Mouse (Mus musculus) midbrain, embryonic 16.5 days (tissue): Measurements from ENCODE around the gene Tmc8. TPM values are rescaled to one million over a fixed set of nuclear protein-coding genes. Genes with fewer than 3 reads are reported as not detected.

Experiments used
- ATAC-seq: fragments of 200-750 bp; cut with Nextera tagmentation; 2 replicates; pipeline ENCODE4 v1.8.0; 2017; ENCODE audit warnings: moderate TSS enrichment
- H3K27ac ChIP-seq: fragments of 300-500 bp; sonication (generic); 2 replicates; pipeline ENCODE4 v1.5.1; 2014; ENCODE audit warnings: mild to moderate bottlenecking, low read length, mixed read lengths
- H3K27me3 ChIP-seq: fragments of 300-500 bp; sonication (generic); 2 replicates; pipeline ENCODE4 v1.6.1; 2014; ENCODE audit warnings: low read depth, low read length, mixed read lengths; ENCODE audit not compliant: control insufficient read depth, insufficient read depth
- H3K36me3 ChIP-seq: fragments of 300-500 bp; sonication (generic); 2 replicates; pipeline ENCODE4 v1.6.1; 2014; ENCODE audit warnings: mild to moderate bottlenecking, low read length, moderate library complexity, mixed read lengths; ENCODE audit not compliant: control insufficient read depth, insufficient read depth
- H3K4me1 ChIP-seq: fragments of 300-500 bp; sonication (generic); 2 replicates; pipeline ENCODE4 v1.6.1; 2014; ENCODE audit warnings: mild to moderate bottlenecking, low read length, mixed read lengths; ENCODE audit not compliant: control insufficient read depth, insufficient read depth
- H3K4me2 ChIP-seq: fragments of 300-500 bp; sonication (generic); 2 replicates; pipeline ENCODE4 v1.6.1; 2014; ENCODE audit warnings: mild to moderate bottlenecking, low read length, mixed read lengths
- H3K4me3 ChIP-seq: fragments of 300-500 bp; sonication (generic); 2 replicates; pipeline ENCODE4 v1.5.1; 2014; ENCODE audit warnings: low read depth, mild to moderate bottlenecking, low read length, moderate library complexity, mixed read lengths
- H3K9ac ChIP-seq: fragments of 300-500 bp; sonication (generic); 2 replicates; pipeline ENCODE4 v1.6.1; 2014; ENCODE audit warnings: low read depth, low read length, mixed read lengths
- H3K9me3 ChIP-seq: fragments of 300-500 bp; sonication (generic); replicated peaks from 2 replicates; pipeline ENCODE4 v1.6.1; 2014; ENCODE audit warnings: mild to moderate bottlenecking, low read length, mixed read lengths; ENCODE audit not compliant: control insufficient read depth, poor library complexity, severe bottlenecking
- WGBS: fragments of 180-500 bp; shearing (Covaris S2); extraction: QIAGEN DNeasy Blood & Tissue Kit; methylation state at CpG from one replicate; pipeline ENCODE4 v1.1.7; 2014; 5-methylcytosine and 5-hydroxymethylcytosine counted together
- polyA plus RNA-seq: library from polyadenylated mRNA; unstranded; fragments of >200 nt; fragmentation: Nextera tagmentation; extraction: Ambion mirVana; gene quantifications from 2 replicates; pipeline ENCODE4 v1.2.1, GENCODE M21; 2015

Gene Tmc8
- 0.73 and 1.6 TPM in 2 replicates for polyA plus RNA-seq

GRCm38 (mm10) chr11:117781993-117782704 lies at the start of gene Tmc8, which contains the start of gene Tmc6:
TSS of gene Tmc8 (plus strand) at chr11:117782076.
TSS of gene Tmc6 (minus strand) at chr11:117782198.
- Histone ChIP-seq H3K4me3 (peak within 1 kb of the TSS; percentile 27), H3K4me1 (peaks cover 20% of the 10 kb centered on the region), H3K27ac (no peak within 1 kb of the TSS; the same call in 1 of the 2 replicates), H3K36me3 (no peaks in the 10 kb centered on the region), H3K9me3 (no peaks in the 10 kb centered on the region; the same call in 1 of the 2 replicates), H3K4me2 (peak within 1 kb of the TSS; percentile 58), H3K9ac (peak within 1 kb of the TSS; percentile 52; the same call in 1 of the 2 replicates), H3K27me3 (peaks cover 27% of the 10 kb centered on the region)
- WGBS, result 49% methylated on average over 19 of the region's 24 CpGs
- ATAC-seq, result no peak

GRCm38 (mm10) chr11:117736037-117736689 lies 45.7 kb upstream of the Tmc8 start:
- Histone ChIP-seq H3K9me3 (no peaks in the 10 kb centered on the region), H3K36me3 (peaks cover 52% of the 10 kb centered on the region)
- ATAC-seq, result no peak

GRCm38 (mm10) chr11:117738123-117738522 lies 43.8 kb upstream of the Tmc8 start:
- WGBS, result 91% methylated on average over 5 of the region's 5 CpGs
- Histone ChIP-seq H3K4me2 (no peak overlapping the region), H3K36me3 (peaks cover 64% of the 10 kb centered on the region), H3K9me3 (no peaks in the 10 kb centered on the region), H3K27ac (no peak overlapping the region), H3K9ac (no peak overlapping the region), H3K27me3 (no peaks in the 10 kb centered on the region), H3K4me3 (no peak overlapping the region), H3K4me1 (no peaks in the 10 kb centered on the region)
- no peak for ATAC-seq

More at GRCm38 (mm10) chr11:117736037-117736689, 45.7 kb upstream of the Tmc8 start:
- Histone ChIP-seq H3K4me1 (no peaks in the 10 kb centered on the region), H3K4me3 (no peak overlapping the region), H3K9ac (no peak overlapping the region), H3K27ac (no peak overlapping the region), H3K4me2 (no peak overlapping the region), H3K27me3 (no peaks in the 10 kb centered on the region)
- 75% methylated on average over 5 of the region's 5 CpGs for WGBS

DNA sequence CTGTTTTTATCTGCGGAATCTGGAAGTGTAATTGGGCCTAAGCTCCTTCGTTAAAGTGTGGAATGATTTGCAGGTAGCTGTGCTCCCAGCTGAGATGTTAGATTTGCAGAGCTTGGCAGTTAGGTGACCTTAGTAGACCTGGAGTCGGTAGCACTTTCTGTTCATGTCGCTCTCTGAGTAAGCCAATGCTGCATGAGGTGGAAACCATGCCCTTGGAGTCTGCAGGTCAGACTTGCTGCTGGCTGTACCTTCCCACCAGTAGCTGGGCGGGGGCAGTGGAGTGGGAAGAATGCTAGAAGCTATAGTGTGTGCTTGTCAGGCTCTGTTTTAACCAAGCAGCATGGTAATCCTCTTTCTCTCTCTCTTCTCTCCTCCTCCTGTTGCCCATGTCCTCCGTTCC lies 40.7 kb upstream of the Tmc8 start:
- Histone ChIP-seq H3K4me2 (no peak overlapping the region), H3K36me3 (peaks cover 64% of the 10 kb centered on the region), H3K27me3 (no peaks in the 10 kb centered on the region), H3K4me3 (no peak overlapping the region), H3K4me1 (no peaks in the 10 kb centered on the region), H3K9ac (no peak overlapping the region), H3K9me3 (no peaks in the 10 kb centered on the region), H3K27ac (no peak overlapping the region)
- no peak for ATAC-seq
- WGBS, result 91% methylated on average over 6 of the region's 6 CpGs

DNA sequence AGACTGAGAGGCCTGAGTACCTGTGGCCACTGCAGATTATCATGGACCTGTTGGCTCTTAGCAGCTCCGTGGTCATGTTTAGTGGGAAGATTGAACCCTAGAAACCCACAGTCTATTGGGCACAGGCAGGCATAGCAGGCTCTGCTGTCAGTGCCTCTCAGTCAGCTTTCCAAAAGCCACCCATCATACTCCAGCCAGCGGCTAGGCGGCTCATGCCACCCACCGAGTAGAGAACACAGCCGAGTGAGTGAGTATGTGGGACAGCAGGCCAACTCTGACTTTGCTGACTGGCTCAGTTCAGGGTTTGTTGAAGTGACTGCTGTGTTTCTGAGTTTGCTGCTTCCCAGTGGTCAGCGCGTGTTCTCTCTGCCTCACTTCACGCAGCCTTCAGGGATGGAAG lies 39.6 kb upstream of the Tmc8 start:
- 88% methylated on average over 8 of the region's 8 CpGs for WGBS

DNA sequence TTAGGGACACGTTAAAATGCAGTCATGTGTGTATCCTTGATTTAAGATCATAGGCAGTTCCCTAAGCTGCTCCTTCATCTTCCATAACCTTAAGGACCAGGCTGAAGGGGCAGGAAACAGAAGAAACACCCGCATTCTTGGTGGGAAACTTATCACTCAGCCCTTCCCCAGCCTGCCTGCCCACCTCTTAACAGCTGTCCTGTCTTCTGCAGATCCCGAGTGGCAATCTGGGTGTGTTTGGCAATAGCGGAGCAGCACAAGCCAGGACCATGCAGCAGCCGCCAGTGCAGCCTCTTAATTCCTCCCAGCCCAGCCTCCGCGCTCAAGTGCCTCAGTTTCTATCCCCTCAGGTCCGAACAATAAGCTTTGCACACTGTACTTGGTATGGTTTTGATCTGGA lies 39.2 kb upstream of the Tmc8 start:
- Histone ChIP-seq H3K4me3 (no peak overlapping the region), H3K9me3 (no peaks in the 10 kb centered on the region), H3K4me2 (no peak overlapping the region), H3K4me1 (no peaks in the 10 kb centered on the region), H3K27me3 (no peaks in the 10 kb centered on the region), H3K9ac (no peak overlapping the region), H3K27ac (no peak overlapping the region), H3K36me3 (peaks cover 59% of the 10 kb centered on the region)
- no peak for ATAC-seq
- 91% methylated on average over 8 of the region's 8 CpGs for WGBS

More for the DNA sequence above, 39.6 kb upstream of the Tmc8 start:
- Histone ChIP-seq H3K36me3 (peaks cover 59% of the 10 kb centered on the region), H3K4me3 (no peak overlapping the region), H3K27me3 (no peaks in the 10 kb centered on the region), H3K9ac (no peak overlapping the region), H3K4me2 (no peak overlapping the region), H3K27ac (no peak overlapping the region), H3K9me3 (no peaks in the 10 kb centered on the region), H3K4me1 (no peaks in the 10 kb centered on the region)
- ATAC-seq, result no peak

DNA sequence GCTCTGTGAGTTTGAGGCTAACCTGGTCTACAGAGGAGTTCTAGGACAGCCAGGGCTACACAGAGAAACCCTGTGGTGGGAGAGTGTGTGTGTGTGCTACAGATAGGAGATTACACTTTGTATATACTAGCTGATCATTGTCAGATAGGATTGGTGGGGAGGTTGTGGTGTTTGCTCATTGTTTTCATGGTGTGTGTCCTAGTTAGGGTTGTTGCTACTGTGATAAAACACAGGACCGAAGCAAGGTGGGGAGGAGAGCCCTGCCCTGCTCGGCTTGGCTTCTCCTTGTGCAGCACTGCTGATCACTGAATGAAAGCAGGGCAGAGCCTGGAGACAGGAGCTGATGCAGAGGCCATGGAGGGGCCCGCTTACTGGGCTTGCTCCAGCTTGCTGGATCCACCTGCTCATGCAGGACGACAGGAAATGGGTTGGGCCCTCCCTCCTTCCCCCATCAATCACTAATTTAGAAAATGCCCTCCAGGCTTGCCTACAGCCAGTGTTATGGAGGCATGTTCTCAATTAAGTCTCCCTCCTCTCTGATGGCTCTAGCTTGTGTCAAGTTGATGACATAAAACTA lies 38.3 kb upstream of the Tmc8 start:
- H3K9me3 ChIP-seq, result no peaks in the 10 kb centered on the region
- H3K4me2 ChIP-seq, result no peak overlapping the region
- H3K27ac ChIP-seq, result no peak overlapping the region
- peaks cover 56% of the 10 kb centered on the region for H3K36me3 ChIP-seq
- H3K4me3 ChIP-seq, result no peak overlapping the region
- 82% methylated on average over 4 of the region's 4 CpGs for WGBS
- H3K4me1 ChIP-seq, result no peaks in the 10 kb centered on the region
- H3K9ac ChIP-seq, result no peak overlapping the region
- no peaks in the 10 kb centered on the region for H3K27me3 ChIP-seq
- no peak for ATAC-seq

DNA sequence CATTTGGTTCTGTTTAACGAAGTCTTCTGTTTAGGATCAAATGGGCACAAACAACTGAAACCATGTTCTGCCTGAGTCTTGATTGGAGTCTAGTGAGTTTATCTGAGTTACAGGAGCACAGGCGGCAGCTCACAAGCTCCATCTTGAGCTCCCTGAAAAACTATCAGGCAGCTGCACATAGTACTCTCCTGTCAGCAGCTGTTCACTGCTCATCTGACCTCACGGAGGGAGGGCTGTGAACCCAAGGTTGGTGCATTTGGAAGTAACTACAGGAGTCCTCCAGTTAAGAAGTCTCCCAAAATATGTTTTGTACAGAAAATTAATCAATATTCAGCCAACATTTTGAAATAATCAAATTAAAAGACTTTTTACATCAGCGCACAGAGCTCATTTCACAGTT lies 33.2 kb upstream of the Tmc8 start:
- Histone ChIP-seq H3K4me2 (no peak overlapping the region), H3K36me3 (peaks cover 48% of the 10 kb centered on the region), H3K9ac (no peak overlapping the region), H3K9me3 (no peaks in the 10 kb centered on the region), H3K27me3 (no peaks in the 10 kb centered on the region), H3K4me1 (no peaks in the 10 kb centered on the region), H3K4me3 (no peak overlapping the region), H3K27ac (no peak overlapping the region)
- WGBS, result 92% methylated on average over 4 of the region's 4 CpGs
- ATAC-seq, result no peak

- WGBS, result 92% methylated on average over 10 of the region's 10 CpGs
- Histone ChIP-seq H3K9me3 (no peaks in the 10 kb centered on the region), H3K4me2 (no peak overlapping the region), H3K4me3 (no peak overlapping the region), H3K27ac (no peak overlapping the region), H3K9ac (no peak overlapping the region), H3K27me3 (no peaks in the 10 kb centered on the region), H3K36me3 (peaks cover 50% of the 10 kb centered on the region), H3K4me1 (no peaks in the 10 kb centered on the region)
- no peak for ATAC-seq
Measured at GRCm38 (mm10) chr11:117749414-117749813, 32.5 kb upstream of the Tmc8 start.
